Mouse (Mus musculus) heart, postnatal 10 days (tissue): ENCODE results near the gene Zfp467. TPM values are rescaled to one million over a fixed set of nuclear protein-coding genes. Genes with fewer than 3 reads are reported as not detected.

Experiments
- DNase-seq, 2 experiments: peaks; one replicate each; pipeline ENCODE4 v3.0.0; 2021
- intact Hi-C: fragments of 180-260 bp; cut with DNase I; formaldehyde crosslinking; loops from one replicate; pipeline ENCODE4 v1.15.1; 2025
- microRNA-seq, 2 experiments: library from miRNA; unstranded; fragments of <30 nt; microRNA quantifications; one replicate each; pipeline ENCODE4 v1.2.0; 2022
- total RNA-seq, 2 experiments: library from RNA; stranded (reverse); gene quantifications; 2 replicates each; pipeline ENCODE4 v1.2.3; 2021

Zfp467 gene
- total RNA-seq, 2 experiments from 2014 or later: 17.8 to 25.2 TPM

DNA sequence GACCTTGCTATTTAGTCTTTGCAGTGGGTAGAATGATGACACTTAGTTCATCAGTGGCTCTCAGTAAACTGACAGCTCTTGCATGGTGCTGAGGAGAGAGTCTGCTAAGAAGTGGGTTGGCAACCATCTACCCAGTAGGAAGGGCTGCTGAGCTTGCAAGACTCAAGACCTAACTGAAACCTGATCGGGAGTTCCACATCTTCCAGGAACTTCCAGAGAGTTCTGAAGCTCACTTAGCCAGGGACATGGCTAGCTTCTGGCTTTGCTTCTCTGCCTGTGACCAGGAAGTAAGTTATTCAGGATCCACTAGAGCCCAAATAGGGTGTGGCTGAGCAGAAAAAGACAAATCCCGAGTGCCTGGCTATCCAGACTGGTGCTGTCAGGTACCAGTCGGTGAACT, 33.0 kb downstream of the Zfp467 start:
- DNase-seq: no peak
- intact Hi-C loops: no loop called here

- DNase-seq: no peak
- intact Hi-C loops: no loop called here
These were observed 33.5 kb downstream of the Zfp467 start for GRCm38 (mm10) chr6:48412147-48412546.

- intact Hi-C loops: no loop called here
- DNase-seq: peak; percentile 62 to 70
These were observed 34.2 kb downstream of the Zfp467 start for GRCm38 (mm10) chr6:48411193-48412092.

GRCm38 (mm10) chr6:48410551-48410950, 35.1 kb downstream of the Zfp467 start:
- no peak for DNase-seq
- intact Hi-C loops: no loop called here

- DNase-seq: no peak
- intact Hi-C loops: no loop called here
These were observed 35.8 kb downstream of the Zfp467 start for GRCm38 (mm10) chr6:48409726-48410343.

DNA sequence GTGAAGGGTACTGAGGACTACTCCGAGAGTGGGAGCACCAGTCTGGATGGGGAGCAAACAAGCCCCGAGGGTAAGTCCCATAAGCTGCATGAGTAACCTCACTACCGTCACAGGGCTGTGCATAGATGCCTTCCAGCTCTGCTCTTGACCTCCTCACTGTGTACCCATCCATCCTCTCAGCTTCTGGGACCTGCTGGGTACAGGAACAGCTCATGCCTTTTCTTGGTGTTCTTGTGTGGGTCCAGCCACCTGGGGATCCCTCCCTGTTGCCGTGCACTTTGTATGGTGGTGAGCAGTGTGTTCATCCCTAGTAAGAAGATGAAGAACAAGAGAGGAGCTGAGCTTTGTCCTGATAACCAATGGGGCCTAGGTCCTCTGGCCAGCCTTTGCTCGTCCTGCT, 41.6 kb downstream of the Zfp467 start:
- intact Hi-C loops: no loop called here
- DNase-seq: no peak

DNA sequence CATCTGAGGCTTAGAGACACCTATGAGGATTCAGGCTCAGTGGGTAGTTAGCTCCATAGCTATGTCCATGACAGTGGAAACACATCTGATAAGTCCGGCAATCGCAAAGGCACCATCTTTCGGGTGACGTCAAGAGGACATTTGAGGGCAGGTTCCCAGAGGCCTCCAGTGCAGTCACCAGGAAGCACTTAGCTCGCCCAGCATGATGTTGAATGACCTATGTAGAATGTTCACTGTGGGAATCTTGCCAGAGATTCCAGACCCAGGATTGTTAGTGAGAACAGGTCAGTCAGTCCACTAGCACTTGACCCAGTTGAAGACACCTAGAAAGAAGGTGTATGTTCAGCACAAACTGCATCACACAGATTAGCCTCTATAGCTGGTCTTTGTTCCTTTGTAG, 45.7 kb downstream of the Zfp467 start:
- intact Hi-C loops: loop anchor here (5.0 kb wide), 2 partner anchors 102 to 223 kb away; no protein-coding TSS in a partner anchor
- peak; percentile 43 to 44 for DNase-seq

DNA sequence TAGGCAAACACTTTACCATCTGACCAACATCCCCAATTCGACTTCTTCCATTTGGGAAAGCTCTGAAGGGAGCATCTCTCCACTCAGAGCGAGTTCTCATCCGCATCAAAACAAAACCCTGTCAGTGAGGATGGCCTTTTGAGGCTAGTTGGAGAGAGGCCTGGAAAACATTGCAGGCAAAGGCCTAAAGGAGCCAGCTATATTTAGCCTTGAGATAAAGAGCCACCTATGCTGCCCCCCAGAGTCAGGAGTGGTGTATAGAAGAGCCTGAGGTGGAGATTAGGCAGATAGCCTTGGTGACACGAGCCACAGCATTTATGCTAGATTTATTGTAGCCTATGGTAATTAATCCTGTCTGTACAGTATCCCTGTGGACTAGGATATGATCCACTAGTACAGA, 48.3 kb downstream of the Zfp467 start:
- DNase-seq: peak; percentile 71 to 76
- intact Hi-C loops: loop anchor here (2.0 to 5.0 kb wide), 3 partner anchors 47 to 220 kb away; partner anchors contain the start of gene Zfp467

GRCm38 (mm10) chr6:48396686-48397085, 48.9 kb downstream of the Zfp467 start:
- no peak for DNase-seq
- intact Hi-C loops: loop anchor here (2.0 to 5.0 kb wide), 3 partner anchors 48 to 219 kb away; partner anchors contain the start of gene Zfp467

DNA sequence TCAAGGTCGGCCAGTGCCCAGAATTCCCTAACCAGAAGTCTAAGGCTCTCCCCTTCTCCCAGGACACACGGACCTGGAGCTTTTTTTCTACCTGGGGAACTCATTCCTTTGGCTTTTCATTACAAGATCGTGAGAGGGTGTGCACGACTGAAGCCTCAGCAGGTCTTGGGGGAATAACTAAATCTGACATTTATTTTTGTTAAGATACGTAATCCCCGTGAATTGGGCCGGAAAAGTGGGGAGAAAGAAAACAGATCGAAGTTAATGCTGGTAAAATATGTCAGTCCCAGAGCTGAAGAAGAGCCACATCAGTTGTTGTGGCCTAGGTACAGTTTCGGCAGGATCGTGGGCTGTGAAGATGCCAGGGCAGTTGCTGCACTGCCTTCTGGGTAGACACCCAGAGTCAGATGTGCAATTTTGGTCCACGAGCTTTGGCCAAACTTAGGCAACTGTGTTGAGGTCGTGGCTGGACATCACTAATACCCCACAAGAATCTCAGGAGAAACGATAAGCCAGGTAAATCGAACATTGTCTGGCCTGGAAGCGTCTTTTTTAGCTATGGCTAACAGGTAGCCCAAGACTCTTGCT, 49.5 kb downstream of the Zfp467 start:
- peak; percentile 37 to 41 for DNase-seq
- intact Hi-C loops: loop anchor here (2.0 to 5.0 kb wide), 3 partner anchors 49 to 219 kb away; partner anchors contain the start of gene Zfp467

GRCm38 (mm10) chr6:48395105-48396007, 50.3 kb downstream of the Zfp467 start, which contains the start of gene Krba1:
Krba1 (plus strand) TSS chr6:48395586.
- intact Hi-C loops: loop anchor here (2.0 to 5.0 kb wide), 3 partner anchors 49 to 218 kb away; partner anchors contain the start of gene Zfp467
- DNase-seq: peak; percentile 86 to 87

DNA sequence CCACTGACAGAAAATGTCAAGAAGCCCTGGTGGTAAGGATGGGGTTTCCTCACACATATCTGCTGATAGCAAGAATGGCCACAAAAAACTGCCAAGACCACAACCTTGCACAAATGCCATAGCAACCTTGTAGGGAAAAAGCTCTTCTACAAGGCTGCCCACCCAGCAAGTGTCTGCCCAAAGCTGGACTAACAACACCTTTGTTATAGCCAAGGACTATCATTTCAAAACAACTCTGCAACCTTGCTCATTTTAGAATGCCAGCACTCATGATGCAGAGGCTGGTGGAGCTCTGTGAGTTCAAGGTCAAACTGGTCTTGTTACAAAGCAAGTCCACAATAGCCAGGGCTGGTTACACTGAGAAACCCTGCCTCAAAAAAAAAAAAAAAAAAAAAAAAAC, 51.8 kb downstream of the Zfp467 start:
- intact Hi-C loops: no loop called here
- DNase-seq: no peak

- intact Hi-C loops: no loop called here
- DNase-seq: no peak
These were observed 57.4 kb downstream of the Zfp467 start for GRCm38 (mm10) chr6:48388221-48388620.

Small RNA genes lying within 50 kb of the gene (microRNA-seq; reads per million reads assigned to microRNA genes)
- 0 reads per million in 2 experiments for gene Gm24325

Other genes with a start within 250 kb of the Zfp467 start
- gene Krba1, start 50.2 kb downstream of the Zfp467 start, total RNA-seq: 10 to 100 TPM; 27.3 to 30.8 TPM
- 1 to 10 TPM in 1 of 2 experiments, under 1 TPM in 1; 0.62 to 1.2 TPM for gene Sspo, start 2.4 kb upstream of the Zfp467 start, total RNA-seq
- 10 to 100 TPM; 14.4 to 15.7 TPM for gene Atp6v0e2, start 91.8 kb upstream of the Zfp467 start, total RNA-seq
- gene Lrrc61, start 109.0 kb upstream of the Zfp467 start, total RNA-seq: 10 to 100 TPM; 12.4 to 16.7 TPM
- 100 to 1,000 TPM in 1 of 2 experiments, 10 to 100 TPM in 1; 86.7 to 106 TPM for gene Rarres2, start 127.0 kb upstream of the Zfp467 start, total RNA-seq
- gene Gm45021, start 143.8 kb upstream of the Zfp467 start, total RNA-seq: not detected
- gene Repin1, start 148.1 kb upstream of the Zfp467 start, total RNA-seq: 10 to 100 TPM; 24.3 to 27.7 TPM
- gene Gm44965, start 148.1 kb upstream of the Zfp467 start, total RNA-seq: 1 to 10 TPM in 1 of 2 experiments, not detected in 1; 5.4 TPM
- 1 to 10 TPM; 5.8 to 5.9 TPM for gene Zfp775, start 156.2 kb upstream of the Zfp467 start, total RNA-seq
- under 1 TPM; 0.50 to 0.89 TPM for gene AI854703, start 180.9 kb upstream of the Zfp467 start, total RNA-seq
- gene Gimap8, start 201.4 kb upstream of the Zfp467 start, total RNA-seq: 10 to 100 TPM; 11.0 to 14.0 TPM
- gene Gimap9, start 230.3 kb upstream of the Zfp467 start, total RNA-seq: 1 to 10 TPM; 6.0 to 7.5 TPM
- 10 to 100 TPM; 46.9 to 57.4 TPM for gene Gimap4, start 238.7 kb upstream of the Zfp467 start, total RNA-seq